Mouse (Mus musculus) kidney, embryonic 15.5 days (tissue): ENCODE results near the gene Nox4. TPM values are rescaled to one million over a fixed set of nuclear protein-coding genes. Genes with fewer than 3 reads are reported as not detected.
"Not testable (repeated sequence)": the region's sequence is repeated elsewhere in the genome, so short reads cannot be mapped to it uniquely, and the experiment has no call there.

Experiments used
- ATAC-seq: fragments of 200-750 bp; cut with Nextera tagmentation; replicated peaks from 2 replicates; pipeline ENCODE4 v1.8.0; 2017; ENCODE audit warnings: moderate TSS enrichment; ENCODE audit not compliant: low FRiP score
- H3K27ac ChIP-seq: fragments of 300-500 bp; sonication (generic); 2 replicates; pipeline ENCODE4 v1.5.1; 2015; ENCODE audit warnings: mild to moderate bottlenecking, inconsistent platforms
- H3K27me3 ChIP-seq: fragments of 300-500 bp; sonication (generic); 2 replicates; pipeline ENCODE4 v1.6.1; 2015; ENCODE audit warnings: inconsistent platforms
- H3K36me3 ChIP-seq: fragments of 300-500 bp; sonication (generic); 2 replicates; pipeline ENCODE4 v1.6.1; 2015; ENCODE audit warnings: inconsistent platforms
- H3K4me1 ChIP-seq: fragments of 300-500 bp; sonication (generic); 2 replicates; pipeline ENCODE4 v1.6.1; 2015; ENCODE audit warnings: inconsistent platforms
- H3K4me2 ChIP-seq: fragments of 300-500 bp; sonication (generic); 2 replicates; pipeline ENCODE4 v1.6.1; 2015; ENCODE audit warnings: moderate library complexity, mild to moderate bottlenecking, inconsistent platforms
- H3K4me3 ChIP-seq: fragments of 300-500 bp; sonication (generic); replicated peaks from 2 replicates; pipeline ENCODE4 v1.5.1; 2015; ENCODE audit warnings: mild to moderate bottlenecking, inconsistent platforms
- H3K9ac ChIP-seq: fragments of 300-500 bp; sonication (generic); 2 replicates; pipeline ENCODE4 v1.6.1; 2015; ENCODE audit warnings: mild to moderate bottlenecking, inconsistent platforms
- H3K9me3 ChIP-seq: fragments of 300-500 bp; sonication (generic); replicated peaks from 2 replicates; pipeline ENCODE4 v1.6.1; 2016; ENCODE audit warnings: inconsistent platforms
- WGBS: fragments of 180-500 bp; shearing (Covaris S2); methylation state at CpG from one replicate; pipeline ENCODE4 v1.1.7; 2015; ENCODE audit warnings: mixed read lengths; 5-methylcytosine and 5-hydroxymethylcytosine counted together
- polyA plus RNA-seq: library from polyadenylated mRNA; unstranded; fragments of >200 nt; fragmentation: Nextera tagmentation; extraction: Ambion mirVana; gene quantifications from 2 replicates; pipeline ENCODE4 v1.2.1, GENCODE M21; 2015

The Nox4 gene
- polyA plus RNA-seq, 1 experiment from 2014 or later = 5.6 TPM

DNA sequence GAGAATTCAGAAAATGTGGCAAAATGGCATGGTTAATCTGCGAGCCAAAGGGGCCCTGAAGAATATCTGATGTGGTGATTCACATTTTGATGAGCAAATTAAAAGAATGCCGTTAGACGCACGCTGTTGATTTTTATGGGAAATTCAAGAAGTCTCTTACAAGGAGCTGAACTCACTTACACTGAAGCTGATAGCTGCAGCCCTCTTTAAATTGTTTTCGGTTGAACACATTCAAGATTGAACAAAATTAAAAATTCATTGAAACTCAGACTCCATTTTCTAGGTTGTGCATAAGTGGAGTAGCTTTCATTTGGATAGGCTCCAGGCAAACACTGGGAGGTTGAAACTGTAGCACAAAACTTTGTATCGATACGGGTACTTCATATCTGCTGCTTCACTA lies 151.1 kb downstream of the Nox4 start:
- Histone ChIP-seq H3K9me3 (no peaks in the 10 kb centered on the region), H3K4me3 (no peak overlapping the region), H3K9ac (no peak overlapping the region), H3K36me3 (no peaks in the 10 kb centered on the region), H3K27me3 (no peaks in the 10 kb centered on the region), H3K27ac (no peak overlapping the region), H3K4me2 (no peak overlapping the region), H3K4me1 (no peaks in the 10 kb centered on the region)
- WGBS = 74% methylated on average over 7 of the region's 7 CpGs
- ATAC-seq = no peak

DNA sequence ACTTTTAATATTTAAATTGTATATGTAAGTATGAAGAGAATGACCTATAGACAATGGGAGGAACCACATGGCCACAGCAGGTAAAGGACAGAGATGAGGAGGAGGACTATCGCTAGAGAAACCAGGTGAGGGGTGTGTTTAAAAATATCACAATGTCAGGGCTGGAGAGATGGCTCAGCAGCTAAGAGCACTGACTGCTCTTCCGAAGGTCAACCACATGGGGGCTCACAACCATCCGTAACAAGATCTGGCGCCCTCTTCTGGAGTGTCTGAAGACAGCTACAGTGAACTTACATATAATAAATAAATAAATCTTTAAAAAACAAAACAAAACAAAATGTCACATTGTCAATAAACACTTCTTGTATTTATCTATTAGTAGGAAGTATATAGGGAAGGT lies 165.5 kb downstream of the Nox4 start:
- not testable (repeated sequence) for H3K27ac ChIP-seq, H3K4me1 ChIP-seq, H3K36me3 ChIP-seq, H3K4me3 ChIP-seq, H3K9ac ChIP-seq, ATAC-seq, H3K9me3 ChIP-seq, H3K27me3 ChIP-seq, H3K4me2 ChIP-seq
- 9% methylated on average over 4 of the region's 4 CpGs for WGBS

DNA sequence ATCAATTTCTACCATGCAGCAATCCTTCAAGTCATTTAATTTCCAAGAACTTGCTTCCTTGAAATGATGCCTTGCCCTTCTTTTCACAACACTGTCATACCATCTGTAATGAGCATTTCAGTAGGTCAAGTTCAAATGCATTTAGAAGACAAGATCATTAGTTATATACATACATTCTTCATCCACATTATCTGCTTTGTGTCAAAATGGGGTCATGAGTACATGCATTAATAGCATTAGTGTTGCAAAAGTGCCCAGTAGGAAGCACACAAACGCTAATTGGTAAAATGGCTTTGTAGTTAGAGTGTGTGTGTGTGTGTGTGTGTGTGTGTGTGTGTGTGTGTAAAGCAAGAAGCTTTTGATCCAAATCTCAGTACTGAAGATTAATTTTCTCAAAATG lies 167.4 kb downstream of the Nox4 start:
- Histone ChIP-seq H3K27me3 (no peaks in the 10 kb centered on the region), H3K4me2 (no peak overlapping the region), H3K9me3 (no peaks in the 10 kb centered on the region), H3K27ac (no peak overlapping the region), H3K4me1 (no peaks in the 10 kb centered on the region), H3K36me3 (no peaks in the 10 kb centered on the region), H3K9ac (no peak overlapping the region), H3K4me3 (no peak overlapping the region)
- ATAC-seq = no peak
- 66% methylated on average over 1 of the region's 1 CpGs for WGBS

Other genes with a start within 250 kb of the Nox4 start
- gene Vmn2r79, start 250.0 kb upstream of the Nox4 start, polyA plus RNA-seq = not detected in 2 replicates
- gene Tyr, start 247.4 kb downstream of the Nox4 start, polyA plus RNA-seq = 0.17 TPM in 1 of 2 replicates, not detected in the other